Mouse (Mus musculus) liver, embryonic 14.5 days (tissue): Measurements from ENCODE around the gene Ccser1. TPM values are rescaled to one million over a fixed set of nuclear protein-coding genes. Genes with fewer than 3 reads are reported as not detected.

Source experiments
- ATAC-seq: fragments of 200-750 bp; cut with Nextera tagmentation; 2 replicates; pipeline ENCODE4 v1.8.0; 2017; ENCODE audit warnings: moderate number of reproducible peaks, mild to moderate bottlenecking, moderate library complexity; ENCODE audit not compliant: insufficient read depth
- DNase-seq, 3 experiments: peaks; one replicate each; pipeline ENCODE4 v3.0.0-alpha.2; 2012 to 2013; ENCODE audit warnings: low read depth in 3 of 3, low spot score in 3 of 3
- H3K27ac ChIP-seq: fragments of 300-500 bp; sonication (generic); 2 replicates; pipeline ENCODE4 v1.5.1; 2014; ENCODE audit warnings: moderate library complexity, mild to moderate bottlenecking, control low read depth, inconsistent platforms
- H3K27me3 ChIP-seq: fragments of 300-500 bp; sonication (generic); 2 replicates; pipeline ENCODE4 v1.6.1; 2014; ENCODE audit warnings: mild to moderate bottlenecking, low read length, moderate library complexity; ENCODE audit not compliant: control insufficient read depth, insufficient read depth
- H3K36me3 ChIP-seq: fragments of 300-500 bp; sonication (generic); replicated peaks from 2 replicates; pipeline ENCODE4 v1.6.1; 2014; ENCODE audit warnings: low read depth; ENCODE audit not compliant: control insufficient read depth, insufficient read depth
- H3K4me1 ChIP-seq, 2 experiments: fragments of 200-500 bp in 1 of 2; fragments of 300-500 bp in 1 of 2; sonication (generic) in 1 of 2; replicated peaks; 2 replicates each; pipeline ENCODE4 v1.6.1; 2012 to 2014; ENCODE audit warnings: antibody characterized with exemption in 1 of 2, inconsistent platforms in 1 of 2, low read length in 1 of 2; ENCODE audit not compliant: control insufficient read depth in 2 of 2, insufficient read depth in 2 of 2
- H3K4me2 ChIP-seq: fragments of 300-500 bp; sonication (generic); 2 replicates; pipeline ENCODE4 v1.6.1; 2014; ENCODE audit warnings: low read depth, mild to moderate bottlenecking, control low read depth, moderate library complexity
- H3K4me3 ChIP-seq, 2 experiments: fragments of 200-500 bp in 1 of 2; fragments of 300-500 bp in 1 of 2; sonication (generic) in 1 of 2; 2 replicates each; pipeline ENCODE4 v1.5.1; 2012 to 2014; ENCODE audit warnings: low read depth in 2 of 2, low read length in 2 of 2, mild to moderate bottlenecking in 2 of 2, control low read depth in 1 of 2, inconsistent platforms in 1 of 2, moderate library complexity in 1 of 2; ENCODE audit not compliant: insufficient read depth in 1 of 2
- H3K9ac ChIP-seq: fragments of 300-500 bp; sonication (generic); replicated peaks from 2 replicates; pipeline ENCODE4 v1.6.1; 2014; ENCODE audit warnings: mild to moderate bottlenecking, control low read depth, moderate library complexity
- H3K9me3 ChIP-seq: fragments of 300-500 bp; sonication (generic); 2 replicates; pipeline ENCODE4 v1.6.1; 2016; ENCODE audit warnings: low read length, mixed read lengths; ENCODE audit not compliant: control insufficient read depth
- CTCF ChIP-seq: IDR thresholded peaks from 2 replicates; pipeline ENCODE4 v1.5.1; 2016; ENCODE audit warnings: antibody characterized with exemption, low read depth, control low read depth
- EP300 ChIP-seq: IDR thresholded peaks from 2 replicates; pipeline ENCODE4 v1.6.1; 2016; ENCODE audit warnings: antibody characterized with exemption, low read depth
- WGBS: fragments of 180-500 bp; shearing (Covaris S2); extraction: QIAGEN DNeasy Blood & Tissue Kit; methylation state at CpG from one replicate; pipeline ENCODE4 v1.1.7; 2014; ENCODE audit not compliant: insufficient replicate concordance; 5-methylcytosine and 5-hydroxymethylcytosine counted together
- polyA plus RNA-seq, 2 experiments: library from polyadenylated mRNA; depleted of rRNA in 1 of 2; stranded (reverse) in 1 of 2; unstranded in 1 of 2; fragments of >200 nt; fragmentation: Nextera tagmentation in 1 of 2; extraction: Ambion mirVana in 1 of 2; gene quantifications; 2 replicates each; pipeline versions ENCODE4 v1.2.1 to v1.2.3; 2012 to 2014

The Ccser1 gene
- polyA plus RNA-seq, 2 experiments = 0.09 TPM

DNA sequence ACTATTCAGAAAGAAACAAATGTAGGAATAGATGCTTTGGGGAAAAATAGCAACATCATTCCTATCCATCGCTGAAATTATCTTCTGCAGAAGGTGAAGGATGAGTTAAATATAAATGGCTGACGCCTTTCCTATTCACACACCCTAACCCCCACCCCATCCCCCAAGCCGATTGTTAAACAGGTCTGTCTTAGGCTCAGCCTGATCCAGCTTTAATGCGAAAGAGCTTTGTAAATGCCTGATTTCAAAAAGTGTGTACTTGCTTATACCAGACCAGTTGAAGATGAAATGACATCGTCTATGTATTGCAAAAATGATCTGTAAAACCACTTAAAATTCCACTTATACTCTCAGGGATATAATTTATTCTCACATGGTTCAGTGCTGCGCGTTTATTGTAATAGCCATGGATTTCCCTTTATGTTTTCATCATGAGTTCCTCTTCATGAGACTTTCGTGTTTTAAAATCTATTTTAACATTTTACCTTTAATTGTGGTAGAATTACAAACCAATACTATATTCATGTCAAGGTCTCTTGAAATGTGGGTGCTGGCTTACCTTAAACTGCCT lies 25.0 kb upstream of the Ccser1 start:
- H3K9ac ChIP-seq = no peak overlapping the region

DNA sequence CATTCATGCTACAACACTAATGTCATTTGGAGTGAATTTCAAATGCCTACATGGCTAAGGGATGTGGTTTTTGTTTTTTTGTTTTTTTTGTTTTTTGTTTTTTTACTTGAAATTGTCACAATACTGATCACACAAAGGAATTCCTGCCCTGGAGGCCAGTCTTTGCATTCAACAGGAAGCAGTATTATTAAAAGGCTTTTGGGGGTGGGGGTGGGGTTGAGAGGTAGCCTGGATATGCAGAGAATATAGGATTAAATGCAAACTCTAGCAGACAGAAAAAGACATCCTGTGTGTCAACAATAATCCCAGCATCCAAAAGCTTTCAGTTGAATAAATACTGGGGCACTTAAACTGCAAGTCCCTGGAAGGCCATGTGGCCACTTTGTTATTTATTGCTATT lies 24.4 kb upstream of the Ccser1 start:
- DNase-seq (no peak), ATAC-seq (no peak)
- TF ChIP-seq CTCF (no peak), EP300 (no peak)
- H3K27ac ChIP-seq = no peak overlapping the region
- H3K4me3 ChIP-seq = no peak overlapping the region
- H3K4me2 ChIP-seq = no peak overlapping the region
- no peak overlapping the region for H3K9ac ChIP-seq
- no peaks in the 10 kb centered on the region for H3K27me3 ChIP-seq
- no peaks in the 10 kb centered on the region for H3K4me1 ChIP-seq
- H3K36me3 ChIP-seq = no peaks in the 10 kb centered on the region
- H3K9me3 ChIP-seq = no peaks in the 10 kb centered on the region

More for the DNA sequence above, 25.0 kb upstream of the Ccser1 start:
- H3K4me1 ChIP-seq = no peaks in the 10 kb centered on the region
- no peaks in the 10 kb centered on the region for H3K27me3 ChIP-seq
- no peak overlapping the region for H3K27ac ChIP-seq
- H3K9me3 ChIP-seq = no peaks in the 10 kb centered on the region
- H3K36me3 ChIP-seq = no peaks in the 10 kb centered on the region
- ATAC-seq (no peak), DNase-seq (no peak)
- H3K4me3 ChIP-seq = no peak overlapping the region
- no peak overlapping the region for H3K4me2 ChIP-seq
- 61% methylated on average over 8 of the region's 8 CpGs for WGBS
- TF ChIP-seq EP300 = no peak
- TF ChIP-seq CTCF = no peak

DNA sequence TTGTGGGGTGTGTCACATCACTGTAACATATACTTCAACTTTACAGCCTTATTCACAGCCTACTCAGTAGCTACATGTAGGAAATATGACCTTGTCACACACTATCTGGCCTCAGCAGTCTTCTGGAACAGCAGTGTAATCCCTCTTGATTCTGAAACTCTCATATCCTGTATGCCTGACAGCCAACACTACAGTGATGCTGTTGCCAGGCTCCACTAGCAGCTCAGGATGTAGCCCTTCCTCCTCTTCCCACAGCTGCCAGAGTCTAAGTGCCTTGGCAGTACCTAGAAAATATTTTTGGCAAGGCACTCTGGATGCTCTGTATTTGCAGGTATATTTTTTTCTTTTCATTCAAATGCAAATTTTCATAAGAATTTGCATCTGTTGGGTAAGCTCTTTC lies 18.0 kb upstream of the Ccser1 start:
- no peak overlapping the region for H3K4me3 ChIP-seq
- no peaks in the 10 kb centered on the region for H3K36me3 ChIP-seq
- ATAC-seq (no peak), DNase-seq (no peak)
- H3K27ac ChIP-seq = no peak overlapping the region
- H3K4me2 ChIP-seq = no peak overlapping the region
- TF ChIP-seq CTCF (no peak), EP300 (no peak)
- H3K27me3 ChIP-seq = no peaks in the 10 kb centered on the region
- H3K4me1 ChIP-seq = no peaks in the 10 kb centered on the region
- no peak overlapping the region for H3K9ac ChIP-seq
- no peaks in the 10 kb centered on the region for H3K9me3 ChIP-seq

DNA sequence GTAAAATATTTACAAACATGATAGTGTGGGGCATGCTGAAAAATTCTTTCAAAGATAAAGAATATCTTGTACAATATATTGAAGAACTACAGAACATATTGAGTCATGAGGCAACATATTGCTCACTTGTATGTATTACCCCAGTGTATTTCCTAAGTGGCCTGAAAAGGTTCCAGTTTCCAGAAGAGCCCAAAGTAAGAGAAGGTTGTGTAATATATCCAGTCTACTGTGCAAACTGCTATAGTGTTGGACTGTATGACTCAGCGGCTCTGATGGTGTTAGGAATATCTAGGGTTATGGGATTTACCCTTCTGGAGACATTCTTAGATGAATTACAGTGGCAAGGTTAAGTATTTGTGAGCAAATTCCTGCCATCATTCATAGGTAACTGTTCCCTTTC lies 13.2 kb upstream of the Ccser1 start:
- DNase-seq (no peak), ATAC-seq (no peak)
- no peak overlapping the region for H3K9ac ChIP-seq
- H3K4me3 ChIP-seq = no peak overlapping the region
- H3K27ac ChIP-seq = no peak overlapping the region
- TF ChIP-seq EP300 (no peak), CTCF (no peak)
- no peaks in the 10 kb centered on the region for H3K9me3 ChIP-seq
- WGBS = 59% methylated on average over 1 of the region's 1 CpGs
- no peaks in the 10 kb centered on the region for H3K27me3 ChIP-seq
- no peaks in the 10 kb centered on the region for H3K36me3 ChIP-seq
- H3K4me2 ChIP-seq = no peak overlapping the region
- H3K4me1 ChIP-seq = no peaks in the 10 kb centered on the region

GRCm38 (mm10) chr6:61176126-61176525 lies 4.0 kb upstream of the Ccser1 start:
- Histone ChIP-seq H3K9ac (no peak overlapping the region), H3K9me3 (no peaks in the 10 kb centered on the region), H3K27me3 (peaks cover 26% of the 10 kb centered on the region), H3K36me3 (no peaks in the 10 kb centered on the region), H3K4me3 (no peak overlapping the region), H3K4me2 (no peak overlapping the region), H3K4me1 (no peaks in the 10 kb centered on the region), H3K27ac (no peak overlapping the region)
- TF ChIP-seq CTCF = no peak
- TF ChIP-seq EP300 = no peak
- WGBS = 50% methylated on average over 1 of the region's 1 CpGs
- DNase-seq (no peak), ATAC-seq (no peak)

DNA sequence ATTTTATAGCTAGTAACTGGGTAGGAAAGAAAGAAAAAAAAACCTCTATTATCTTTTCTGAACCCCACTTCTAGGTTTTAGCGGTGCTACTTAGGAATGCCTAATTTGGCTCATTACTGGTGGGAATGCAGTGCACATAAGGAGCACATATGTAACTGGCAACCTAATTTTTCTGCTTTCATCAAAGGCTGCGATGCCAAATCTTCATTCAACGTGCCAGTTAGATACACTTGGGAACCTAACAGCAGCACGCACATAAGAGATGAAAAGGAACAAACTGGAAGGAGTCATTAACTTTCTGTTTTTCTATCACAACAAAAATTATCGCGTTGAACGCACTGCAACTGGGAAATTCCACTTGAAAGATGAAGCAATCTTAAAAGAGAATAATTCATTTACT lies 2.6 kb upstream of the Ccser1 start:
- ATAC-seq (no peak), DNase-seq (no peak)
- Histone ChIP-seq H3K27ac (no peak overlapping the region), H3K4me1 (no peaks in the 10 kb centered on the region), H3K4me2 (no peak overlapping the region), H3K27me3 (peaks cover 30% of the 10 kb centered on the region), H3K9ac (no peak overlapping the region), H3K9me3 (no peaks in the 10 kb centered on the region), H3K4me3 (no peak overlapping the region), H3K36me3 (no peaks in the 10 kb centered on the region)
- WGBS = 63% methylated on average over 7 of the region's 7 CpGs
- TF ChIP-seq EP300 = no peak
- TF ChIP-seq CTCF = no peak
